In genomic region chr8:87822690-87823089, GRCm38 (mm10) we compare ENCODE assay signal across 12 mouse cellular contexts.
A peak's percentile ranks its signal among the peaks of the same experiment; 100 is the strongest.
DNase-seq lines count a peak whose midpoint lies in the region; ATAC-seq and TF ChIP-seq lines count a peak whose summit lies in the region.
"Had no signal": no experiment of that assay in that cellular context is flagged by ENCODE, and none has a peak within 500 bp of the region (broad histone marks: within the 10 kb centered on the region; RNA-seq: fewer than 3 reads in every experiment).

No protein-coding gene starts in this region.

- peak; percentile 39 for TF ChIP-seq CTCF in forebrain, postnatal 0 days (IDR thresholded peaks at IDR 0.05; ENCODE audit: low read depth)

- ATAC-seq in intestine, embryonic 15.5 days: no peak
- ATAC-seq in intestine, embryonic 16.5 days: no peak
- ATAC-seq in forebrain, postnatal 0 days: peak; percentile 28
- ATAC-seq in midbrain, embryonic 13.5 days: 0 out of 2 replicates have a peak, but pooled peaks have one; percentile 24
- no peak for ATAC-seq in granulocyte monocyte progenitor cell, adult 5-6 weeks (replicated peaks; ENCODE audit: poor library complexity, severe bottlenecking)

- peak; percentile 68 for DNase-seq in embryonic facial prominence, embryonic 10.5 days (ENCODE audit: low spot score)
- no peak for DNase-seq in forebrain, postnatal 0 days
- no peak for DNase-seq in adrenal gland, adult 8-10 months
- DNase-seq in ovary, adult 18-20 months (ENCODE audit: low spot score): no peak
- DNase-seq: liver; right cerebral cortex, adult 18-20 months; thymus, adult 18-20 months had no signal

- H3K27me3 ChIP-seq in intestine, embryonic 15.5 days (replicated peaks): no peaks in the 10 kb centered on the region
- H3K27me3 ChIP-seq in intestine, embryonic 16.5 days (replicated peaks; ENCODE audit: control insufficient read depth, insufficient read depth, low read length): no peaks in the 10 kb centered on the region
- H3K27me3 ChIP-seq in embryonic facial prominence, embryonic 10.5 days (replicated peaks; ENCODE audit: low read depth, poor library complexity, severe bottlenecking): no peaks in the 10 kb centered on the region
- no peaks in the 10 kb centered on the region for H3K27me3 ChIP-seq in forebrain, postnatal 0 days (ENCODE audit: insufficient read depth, low read length)
- no peaks in the 10 kb centered on the region for H3K27me3 ChIP-seq in midbrain, embryonic 13.5 days
- H3K27me3 ChIP-seq: CH12.LX had no signal

- H3K9ac ChIP-seq in intestine, embryonic 15.5 days: no peak overlapping the region
- H3K9ac ChIP-seq in intestine, embryonic 16.5 days (ENCODE audit: low read depth, low read length): no peak overlapping the region
- H3K9ac ChIP-seq in forebrain, postnatal 0 days: no peak overlapping the region
- H3K9ac ChIP-seq in midbrain, embryonic 13.5 days (replicated peaks): peak overlapping the region; percentile 42

- H3K4me1 ChIP-seq in intestine, embryonic 15.5 days (replicated peaks): peaks cover 8% of the 10 kb centered on the region
- H3K4me1 ChIP-seq in intestine, embryonic 16.5 days (ENCODE audit: control insufficient read depth, insufficient read depth, low read length): peaks cover 4% of the 10 kb centered on the region; the same call in 1 of the 2 replicates
- peaks cover 55% of the 10 kb centered on the region for H3K4me1 ChIP-seq in embryonic facial prominence, embryonic 10.5 days
- peaks cover 4% of the 10 kb centered on the region; the same call in 1 of the 2 replicates for H3K4me1 ChIP-seq in forebrain, postnatal 0 days (ENCODE audit: insufficient read depth)
- H3K4me1 ChIP-seq in midbrain, embryonic 13.5 days (replicated peaks): peaks cover 58% of the 10 kb centered on the region

- H3K9me3 ChIP-seq in intestine, embryonic 15.5 days: no peaks in the 10 kb centered on the region
- no peaks in the 10 kb centered on the region for H3K9me3 ChIP-seq in intestine, embryonic 16.5 days (ENCODE audit: control insufficient read depth, low read length)
- H3K9me3 ChIP-seq in embryonic facial prominence, embryonic 10.5 days: no peaks in the 10 kb centered on the region
- no peaks in the 10 kb centered on the region for H3K9me3 ChIP-seq in forebrain, postnatal 0 days (ENCODE audit: low read length)
- no peaks in the 10 kb centered on the region for H3K9me3 ChIP-seq in midbrain, embryonic 13.5 days

- no peaks in the 10 kb centered on the region for H3K36me3 ChIP-seq in intestine, embryonic 15.5 days
- no peaks in the 10 kb centered on the region for H3K36me3 ChIP-seq in intestine, embryonic 16.5 days (ENCODE audit: control insufficient read depth, insufficient read depth, low read length)
- H3K36me3 ChIP-seq in embryonic facial prominence, embryonic 10.5 days (replicated peaks): peaks cover 25% of the 10 kb centered on the region
- H3K36me3 ChIP-seq in forebrain, postnatal 0 days (ENCODE audit: insufficient read depth): no peaks in the 10 kb centered on the region
- no peaks in the 10 kb centered on the region for H3K36me3 ChIP-seq in midbrain, embryonic 13.5 days

- no peak overlapping the region for H3K27ac ChIP-seq in intestine, embryonic 15.5 days
- H3K27ac ChIP-seq in intestine, embryonic 16.5 days (ENCODE audit: low read length): no peak overlapping the region
- peak overlapping the region; percentile 89 for H3K27ac ChIP-seq in embryonic facial prominence, embryonic 10.5 days (replicated peaks)
- H3K27ac ChIP-seq in forebrain, postnatal 0 days (ENCODE audit: low read depth, low read length): no peak overlapping the region
- H3K27ac ChIP-seq in midbrain, embryonic 13.5 days: peak overlapping the region; percentile 76

- 0 out of 2 replicates have a peak overlapping the region, but pooled peaks have one; percentile 17 for H3K4me2 ChIP-seq in intestine, embryonic 15.5 days (replicated peaks)
- no peak overlapping the region for H3K4me2 ChIP-seq in intestine, embryonic 16.5 days (ENCODE audit: low read depth, low read length)
- H3K4me2 ChIP-seq in forebrain, postnatal 0 days (ENCODE audit: low read depth): 0 out of 2 replicates have a peak overlapping the region, but pooled peaks have one; percentile 1
- peak overlapping the region; percentile 9; the same call in 1 of the 2 replicates for H3K4me2 ChIP-seq in midbrain, embryonic 13.5 days (replicated peaks)

- 31% methylated on average over 12 of the region's 12 CpGs for WGBS in intestine, embryonic 15.5 days
- 28% methylated on average over 12 of the region's 12 CpGs for WGBS in intestine, embryonic 16.5 days
- WGBS in embryonic facial prominence, embryonic 10.5 days: 4% methylated on average over 12 of the region's 12 CpGs
- WGBS in forebrain, postnatal 0 days: 8% methylated on average over 12 of the region's 12 CpGs
- WGBS in midbrain, embryonic 13.5 days: 5% methylated on average over 12 of the region's 12 CpGs

- H3K4me3 ChIP-seq in intestine, embryonic 15.5 days (replicated peaks): no peak overlapping the region
- no peak overlapping the region for H3K4me3 ChIP-seq in intestine, embryonic 16.5 days (ENCODE audit: low read length)
- peak overlapping the region; percentile 31; the same call in 1 of the 2 replicates for H3K4me3 ChIP-seq in embryonic facial prominence, embryonic 10.5 days
- H3K4me3 ChIP-seq in forebrain, postnatal 0 days (ENCODE audit: low read depth, low read length): no peak overlapping the region
- H3K4me3 ChIP-seq in midbrain, embryonic 13.5 days (replicated peaks): no peak overlapping the region

Comparison
In these comparisons a context has a peak if more than half of its experiments do, and no peak if none do; other contexts are left out.
1. ATAC-seq: peak in forebrain, postnatal 0 days (single experiment) and midbrain, embryonic 13.5 days (single experiment); none in intestine, embryonic 15.5 days (single experiment), intestine, embryonic 16.5 days (single experiment) and granulocyte monocyte progenitor cell, adult 5-6 weeks (single experiment).
2. H3K27ac ChIP-seq: peak in embryonic facial prominence, embryonic 10.5 days (single experiment) and midbrain, embryonic 13.5 days (single experiment); none in intestine, embryonic 15.5 days (single experiment), intestine, embryonic 16.5 days (single experiment) and forebrain, postnatal 0 days (single experiment).